Mouse (Mus musculus) olfactory bulb, adult 2 months (tissue): ENCODE results near the gene Selenoo.

Experiments used
- CTCF ChIP-seq: fragments of 200-500 bp; IDR thresholded peaks from 2 replicates; pipeline ENCODE4 v1.5.1; 2012; ENCODE audit warnings: low read depth, mild to moderate bottlenecking, low read length, moderate library complexity; ENCODE audit not compliant: insufficient read depth
- POLR2A ChIP-seq: fragments of 200-500 bp; IDR thresholded peaks from 2 replicates; pipeline ENCODE4 v1.6.1; 2012; ENCODE audit warnings: mild to moderate bottlenecking, low read depth, low read length, moderate library complexity; ENCODE audit not compliant: insufficient read depth

GRCm38 (mm10) chr15:89088607-89089247 is at the start of gene Selenoo:
- TF ChIP-seq POLR2A (peak; percentile 93), CTCF (no peak)
